Mouse (Mus musculus): ENCODE results near the gene Disp1. TPM values are rescaled to one million over a fixed set of nuclear protein-coding genes. Genes with fewer than 3 reads are reported as not detected.
A peak's percentile ranks its signal among the peaks of the same experiment; 100 is the strongest.

The Disp1 gene
- total RNA-seq, 2 experiments from 2014 or later: 3.8 to 3.9 TPM

DNA sequence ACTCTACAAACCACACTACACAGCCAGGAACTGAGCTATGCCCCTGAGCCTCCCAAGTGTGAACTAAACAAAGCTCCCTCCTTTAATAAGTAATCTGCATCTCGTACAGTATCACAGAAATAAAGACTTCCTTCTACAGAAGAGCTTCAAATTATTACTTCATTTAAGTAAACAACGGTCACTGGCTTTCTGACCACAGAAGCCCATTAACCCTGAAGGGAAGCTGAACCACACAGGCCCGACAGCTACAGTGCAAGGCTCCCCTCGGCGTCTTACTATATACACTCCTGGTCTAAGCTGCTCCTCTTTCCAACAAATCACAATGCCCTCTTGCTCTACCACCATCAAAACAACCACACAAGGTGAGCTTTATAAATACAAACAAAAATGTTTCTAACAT, 50.2 kb downstream of the Disp1 start:
- intact Hi-C loops (cut with DNase I): no loop called here
- no peak for DNase-seq (ENCODE audit: extremely low spot score in 1 of 2, low spot score in 2 of 2)

DNA sequence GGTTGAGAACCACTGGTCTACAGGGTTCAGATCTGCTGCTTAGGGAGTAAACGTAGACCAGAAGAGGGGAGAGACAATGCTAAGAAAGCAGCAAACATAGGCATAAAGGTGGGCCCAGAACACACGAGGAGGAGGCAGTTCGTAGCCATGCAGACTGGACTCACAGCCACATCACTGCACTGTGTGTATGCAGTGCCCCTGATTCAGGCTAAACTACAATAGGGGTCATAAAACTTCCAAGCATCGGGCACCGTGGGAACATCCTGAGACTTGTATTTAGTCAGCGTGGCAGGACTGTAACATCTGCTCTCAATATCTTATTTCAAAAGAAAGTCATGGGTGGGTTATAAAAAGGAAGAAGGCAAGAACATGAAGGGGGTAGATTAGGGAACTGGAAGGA, 52.9 kb downstream of the Disp1 start:
- intact Hi-C loops (cut with DNase I): no loop called here
- DNase-seq (ENCODE audit: extremely low spot score in 1 of 2, low spot score in 2 of 2): no peak

DNA sequence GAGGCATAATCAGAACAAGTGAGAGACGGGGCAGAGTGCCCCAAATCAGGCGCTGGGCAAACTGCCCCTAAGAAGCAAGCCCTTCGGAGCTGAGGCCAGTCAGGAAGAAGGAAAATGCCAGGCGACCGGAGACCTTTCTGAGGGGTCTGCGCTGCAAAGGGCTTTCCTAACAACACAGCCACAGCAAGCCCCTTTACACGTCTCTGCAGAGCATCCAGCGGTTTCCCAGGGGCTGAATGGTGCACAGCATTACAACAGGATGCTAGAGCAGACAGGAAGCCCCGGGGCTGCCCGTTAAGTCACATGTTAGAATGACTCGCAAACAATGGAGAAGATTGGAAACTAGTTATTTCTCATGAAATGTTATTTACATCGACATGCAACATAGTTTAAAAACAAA, 53.5 kb downstream of the Disp1 start:
- intact Hi-C loops (cut with DNase I): no loop called here
- peak in 1 of 2 experiments; percentile 47 for DNase-seq (ENCODE audit: extremely low spot score in 1 of 2, low spot score in 2 of 2)

DNA sequence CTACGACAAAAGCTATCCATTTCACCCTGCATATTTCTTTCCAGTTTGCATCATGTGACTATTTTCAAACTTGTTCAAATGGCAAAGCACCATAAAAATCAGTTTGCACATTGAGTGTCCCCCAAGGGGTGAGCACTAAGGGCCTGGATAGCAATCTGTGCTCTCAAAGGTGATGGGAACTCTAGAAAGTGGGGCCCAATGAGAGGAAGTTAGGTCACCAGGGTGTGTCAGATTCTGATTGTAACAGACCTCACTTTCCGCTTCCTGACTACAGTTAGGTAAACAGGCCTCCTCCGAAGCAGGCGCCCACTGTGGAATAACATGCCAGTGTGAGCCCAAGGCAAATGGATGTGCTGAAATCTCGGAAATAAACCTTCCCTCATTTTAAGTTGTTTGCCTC, 54.6 kb downstream of the Disp1 start:
- DNase-seq (ENCODE audit: extremely low spot score in 1 of 2, low spot score in 2 of 2): no peak
- intact Hi-C loops (cut with DNase I): no loop called here

DNA sequence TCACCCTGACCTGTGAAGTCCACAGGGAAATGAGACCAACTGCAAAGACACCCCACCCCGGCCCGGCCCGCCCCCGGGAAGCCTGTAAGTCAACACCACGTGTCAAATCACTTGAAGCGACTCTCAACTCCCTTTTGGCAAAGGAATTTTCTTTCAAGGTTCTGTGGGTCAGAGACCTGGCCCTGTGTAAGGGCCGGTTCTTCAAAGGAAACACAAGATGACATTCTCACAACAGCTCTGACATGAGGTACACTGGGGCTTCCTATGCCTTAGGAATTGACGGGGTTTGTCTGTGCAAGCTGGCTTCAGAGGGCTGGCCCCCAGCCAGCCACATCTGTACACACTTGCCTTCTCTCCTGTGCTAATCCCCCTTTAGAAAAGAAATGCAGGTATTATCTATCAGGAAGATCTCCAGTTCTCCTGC, 56.7 kb downstream of the Disp1 start:
- intact Hi-C loops (cut with DNase I): no loop called here
- no peak for DNase-seq (ENCODE audit: extremely low spot score in 1 of 2, low spot score in 2 of 2)

DNA sequence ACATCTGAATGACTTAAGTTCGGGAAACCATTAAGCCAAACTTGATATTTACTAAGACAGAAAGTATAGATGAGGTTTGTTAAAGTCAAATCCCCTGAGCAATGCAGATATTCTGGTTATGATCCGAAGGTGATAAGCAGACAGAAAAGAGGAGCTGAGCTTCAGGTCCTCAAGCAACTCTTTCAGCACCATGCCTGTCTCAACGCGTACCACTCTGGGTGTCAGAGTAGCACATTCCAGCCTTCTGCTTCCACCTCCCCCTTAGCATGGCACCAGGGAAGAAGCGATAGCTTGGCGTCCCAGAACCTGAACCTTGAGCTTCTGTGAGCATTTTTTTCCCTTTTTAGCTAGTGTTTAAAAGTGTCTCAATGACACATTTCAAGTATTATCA, 57.1 kb downstream of the Disp1 start:
- intact Hi-C loops (cut with DNase I): no loop called here
- DNase-seq (ENCODE audit: extremely low spot score in 1 of 2, low spot score in 2 of 2): no peak

DNA sequence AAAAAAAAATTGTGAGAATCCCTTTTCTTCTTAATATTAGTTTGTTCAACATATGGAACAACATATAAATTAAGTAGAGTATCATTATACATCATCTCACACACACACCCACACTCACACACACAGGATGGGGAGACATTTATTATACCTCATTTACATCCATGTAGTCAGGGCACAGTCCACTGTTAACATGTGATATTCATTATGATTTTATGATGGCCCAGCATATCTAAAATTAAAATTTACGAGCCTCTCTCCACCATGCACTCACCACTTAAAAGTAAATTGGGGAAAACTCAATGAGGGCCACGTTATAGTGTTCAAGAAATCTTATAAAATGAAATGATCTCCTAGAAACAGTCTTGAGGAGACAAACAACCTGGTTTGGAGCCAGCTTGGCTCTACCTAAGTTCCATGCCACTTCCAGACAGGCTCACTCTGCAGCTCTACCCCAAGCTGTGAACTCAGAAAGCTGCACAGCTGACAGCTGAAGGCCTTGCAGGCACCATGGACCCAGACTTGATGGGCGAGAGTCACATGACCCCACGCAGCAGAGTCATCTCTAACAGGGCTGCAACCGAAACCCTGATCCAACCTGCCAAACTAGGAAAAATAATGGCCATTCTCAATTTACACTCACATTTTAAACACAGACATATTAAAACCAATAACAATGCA, 57.7 kb downstream of the Disp1 start:
- DNase-seq (ENCODE audit: extremely low spot score in 1 of 2, low spot score in 2 of 2): no peak
- intact Hi-C loops (cut with DNase I): no loop called here

DNA sequence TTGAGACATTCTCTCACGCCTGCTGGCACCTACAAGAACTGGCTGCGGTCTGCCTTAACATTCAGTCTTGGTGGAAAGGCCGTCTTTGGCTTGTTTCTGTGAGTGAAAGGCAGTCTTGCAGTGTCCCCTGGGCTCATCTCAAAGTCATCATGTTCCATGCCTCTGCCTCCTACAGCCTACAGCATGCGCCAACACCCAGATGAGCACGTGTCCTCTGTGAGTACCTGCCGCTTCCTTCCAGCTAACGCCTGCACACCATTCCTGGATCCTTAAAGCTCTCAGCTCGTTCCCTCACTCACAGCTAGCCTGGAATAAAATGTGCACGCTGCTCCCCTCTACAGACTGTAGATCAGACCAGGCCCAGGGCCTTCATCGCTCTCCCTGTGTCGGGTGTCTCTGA, 60.3 kb downstream of the Disp1 start:
- intact Hi-C loops (cut with DNase I): no loop called here
- no peak for DNase-seq (ENCODE audit: extremely low spot score in 1 of 2, low spot score in 2 of 2)

DNA sequence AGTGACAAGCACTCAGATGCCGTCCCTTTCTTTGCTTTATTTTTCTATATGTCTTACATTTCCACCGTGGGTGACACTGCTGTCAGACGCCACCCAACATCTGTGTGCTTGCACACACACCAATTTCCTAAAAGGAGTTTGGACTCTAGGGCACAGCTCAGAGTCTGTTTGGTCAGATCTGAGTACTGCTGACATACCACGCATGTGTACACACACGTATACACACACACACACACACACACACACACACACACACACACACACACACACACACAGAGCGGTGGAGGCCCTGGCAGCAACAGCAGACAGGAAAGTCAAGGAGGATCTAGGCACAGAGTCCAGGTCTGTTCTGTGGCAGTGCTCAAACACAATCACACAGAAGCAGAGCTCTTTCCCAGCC, 61.1 kb downstream of the Disp1 start:
- intact Hi-C loops (cut with DNase I): no loop called here
- DNase-seq (ENCODE audit: extremely low spot score in 1 of 2, low spot score in 2 of 2): no peak

DNA sequence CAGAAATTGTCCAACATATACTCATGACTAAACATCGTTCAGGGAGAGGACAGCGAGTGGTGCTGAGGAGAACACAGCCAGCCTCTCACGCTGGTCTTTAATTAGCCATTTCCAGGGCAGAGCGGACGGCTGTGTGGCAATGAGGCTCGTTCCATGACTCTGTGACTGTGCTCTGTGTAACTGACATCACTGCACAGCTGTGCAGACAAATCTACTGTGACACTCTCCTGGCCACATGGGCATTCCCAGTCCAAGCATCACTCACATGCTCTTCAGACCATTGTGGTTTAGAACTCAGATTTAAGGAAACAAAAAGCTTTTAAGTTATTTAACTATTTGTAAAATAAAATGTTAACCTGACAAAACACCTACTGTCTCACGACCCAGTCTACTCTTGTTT, 62.1 kb downstream of the Disp1 start:
- DNase-seq (ENCODE audit: extremely low spot score in 1 of 2, low spot score in 2 of 2): no peak
- intact Hi-C loops (cut with DNase I): no loop called here

DNA sequence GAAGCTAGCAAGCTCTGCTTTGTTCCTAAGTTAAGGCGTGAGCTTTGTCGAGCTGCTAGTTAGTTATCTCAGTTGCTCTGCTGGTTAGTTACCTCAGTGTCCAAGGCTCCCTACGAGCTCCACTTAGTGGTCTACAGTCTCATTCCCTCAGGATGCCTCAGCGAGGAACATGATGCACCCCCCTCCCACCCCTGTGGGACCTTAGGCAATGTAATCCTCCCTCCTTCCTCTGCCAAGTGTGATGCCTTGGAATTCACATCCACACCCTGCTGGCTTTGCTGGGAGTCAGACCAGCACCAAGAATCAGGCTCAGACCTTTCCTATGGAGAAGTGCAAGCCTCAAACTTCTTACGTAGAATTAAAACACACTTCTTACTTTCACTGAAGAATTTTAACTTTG, 65.7 kb downstream of the Disp1 start:
- no peak for DNase-seq (ENCODE audit: extremely low spot score in 1 of 2, low spot score in 2 of 2)
- intact Hi-C loops (cut with DNase I): no loop called here

DNA sequence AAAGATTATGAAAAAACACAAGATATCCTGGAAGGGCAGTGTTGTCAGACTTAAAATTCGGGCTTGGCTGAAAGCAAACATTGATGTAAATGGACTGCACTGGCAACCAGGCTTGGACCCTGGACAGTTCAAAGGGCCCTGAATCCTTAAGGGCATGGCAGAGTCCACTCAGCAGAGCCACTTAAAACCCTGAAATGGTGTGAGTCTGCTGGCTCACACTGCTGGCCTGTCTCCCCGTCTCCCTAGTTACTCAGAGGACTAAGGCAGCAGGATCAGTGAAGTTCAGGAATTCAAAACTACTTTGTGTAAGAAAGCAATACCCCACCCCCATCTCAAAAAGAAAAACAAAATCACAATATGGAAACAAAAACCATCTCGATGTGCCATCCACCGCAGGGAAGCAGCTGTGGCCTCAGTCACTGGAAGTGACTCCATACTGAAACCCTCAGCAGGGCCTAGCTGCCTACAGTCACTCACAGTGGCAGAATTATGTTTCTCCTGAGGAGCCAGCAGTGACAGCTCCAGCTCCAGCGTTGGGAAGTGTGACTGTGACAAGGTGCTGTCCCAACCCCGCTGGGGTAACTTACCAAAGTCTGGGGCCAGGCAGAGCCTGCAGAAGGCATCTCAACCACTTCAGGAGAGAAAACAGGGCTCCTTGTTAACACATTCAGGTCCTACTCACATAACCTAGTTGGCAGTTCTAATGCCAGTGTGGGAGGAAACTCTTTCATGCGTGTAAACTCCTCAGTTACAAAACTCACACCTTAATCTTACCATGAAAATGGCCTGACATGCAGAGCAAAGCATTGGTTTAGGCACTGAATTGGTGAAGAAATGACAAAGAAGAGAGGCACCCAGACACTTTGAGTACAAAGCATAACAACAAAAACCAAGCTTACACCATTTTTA, 66.8 kb downstream of the Disp1 start:
- intact Hi-C loops (cut with DNase I): no loop called here
- no peak for DNase-seq (ENCODE audit: extremely low spot score in 1 of 2, low spot score in 2 of 2)

DNA sequence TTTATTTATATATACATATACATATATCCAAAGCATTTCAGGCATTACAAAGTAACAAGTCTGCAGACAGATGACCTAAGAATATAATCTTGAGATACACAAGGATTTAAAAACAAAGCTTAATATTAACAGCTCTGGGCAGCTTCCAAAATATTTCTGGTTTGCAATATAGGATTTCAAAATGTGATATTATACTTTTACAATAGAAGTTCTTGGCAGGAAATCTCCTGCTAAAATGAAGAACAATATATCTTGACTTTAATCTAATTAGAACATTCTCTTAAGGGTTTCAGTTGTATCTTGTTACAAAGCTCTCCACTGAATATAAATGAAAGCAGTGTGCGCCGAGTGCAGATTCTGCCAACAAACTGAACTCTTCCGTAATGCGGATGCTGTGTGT, 68.0 kb downstream of the Disp1 start:
- intact Hi-C loops (cut with DNase I): no loop called here
- DNase-seq (ENCODE audit: extremely low spot score in 1 of 2, low spot score in 2 of 2): no peak

DNA sequence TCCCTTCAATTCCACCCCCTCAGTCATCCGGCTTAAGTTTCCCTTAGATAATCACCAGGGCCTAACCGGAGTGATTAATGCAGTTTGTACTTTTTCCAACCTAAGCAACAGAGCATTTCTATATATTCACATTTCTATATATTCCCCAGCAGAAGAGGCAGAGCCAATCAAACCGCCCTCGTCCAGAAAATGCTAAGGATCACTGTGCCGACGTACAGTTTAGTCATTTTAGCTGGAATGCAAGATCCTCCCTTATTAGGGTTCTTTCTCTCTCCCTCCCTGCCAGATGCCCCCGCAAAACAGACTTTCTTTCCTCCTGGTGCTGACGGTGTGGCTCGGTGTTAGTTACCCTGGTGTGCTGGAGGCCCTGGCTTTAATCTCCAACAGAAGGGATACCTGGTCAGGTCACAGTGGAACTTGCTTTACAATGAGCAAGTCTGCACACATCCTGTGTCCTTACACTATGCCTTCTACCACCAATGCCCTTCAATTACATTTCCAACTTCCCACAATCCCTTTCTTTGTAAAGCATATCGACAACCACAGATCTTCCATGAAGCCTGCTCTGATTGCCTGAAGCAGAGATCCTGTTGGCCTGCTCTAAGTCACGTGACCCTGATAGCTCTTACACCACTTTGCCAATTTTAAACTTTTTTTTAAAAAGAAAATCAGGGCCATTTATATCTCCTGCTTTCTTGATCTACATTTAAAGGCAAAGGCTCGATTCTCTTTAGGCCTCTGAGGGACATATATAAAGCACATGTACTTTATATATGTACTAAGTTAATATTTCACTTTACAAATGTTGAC, 69.6 kb downstream of the Disp1 start:
- no peak for DNase-seq (ENCODE audit: extremely low spot score in 1 of 2, low spot score in 2 of 2)

DNA sequence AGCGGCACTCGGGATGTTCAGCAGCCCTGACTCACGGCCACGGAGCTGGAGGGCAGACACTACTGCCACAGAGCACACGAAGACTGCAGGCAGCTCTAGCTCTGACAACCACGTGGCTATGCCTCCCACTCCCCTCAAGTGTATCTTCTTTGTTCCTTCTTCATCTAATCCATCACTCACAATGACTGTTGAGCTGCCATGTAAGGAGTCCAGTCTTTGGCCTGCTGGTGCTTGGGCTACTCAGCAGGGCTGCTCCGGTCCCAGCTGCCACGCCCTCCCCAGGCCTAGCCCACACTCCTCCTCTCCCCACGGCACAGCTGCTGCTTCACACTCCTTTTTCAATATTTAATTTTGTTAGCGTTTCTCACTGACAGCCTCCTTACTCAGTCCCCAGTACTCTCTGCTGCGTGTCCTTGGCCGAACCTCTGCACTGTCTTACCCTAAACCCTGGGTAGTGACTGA, 70.9 kb downstream of the Disp1 start:
- no peak for DNase-seq (ENCODE audit: extremely low spot score in 1 of 2, low spot score in 2 of 2)
- intact Hi-C loops (cut with DNase I): no loop called here

More for the DNA sequence above, 69.6 kb downstream of the Disp1 start:
- intact Hi-C loops (cut with DNase I): no loop called here

DNA sequence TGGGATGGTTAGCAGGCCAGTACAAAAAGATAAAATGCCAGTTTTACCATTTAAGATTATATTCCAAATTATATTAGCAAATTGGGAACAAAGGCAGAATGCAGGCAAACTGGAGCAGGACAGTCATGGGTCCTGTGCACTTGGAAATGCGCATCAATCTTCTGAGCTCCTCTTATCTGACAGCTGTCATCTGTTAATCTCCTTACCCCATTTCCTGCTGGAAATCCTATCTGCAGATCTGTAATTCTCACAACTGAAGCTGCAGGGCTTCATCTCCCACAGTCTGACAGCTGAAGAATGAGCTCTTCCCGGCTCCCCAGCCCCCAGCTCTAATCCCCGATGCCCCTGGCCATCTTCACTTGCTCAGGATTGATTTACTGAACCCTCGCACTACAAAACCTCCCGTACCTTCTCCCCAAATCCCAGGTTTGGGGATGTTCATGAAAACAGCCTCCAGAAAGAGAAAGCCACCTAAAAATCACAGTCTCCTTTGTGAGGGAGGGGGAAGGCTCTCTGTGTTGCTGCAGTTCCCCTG, 71.7 kb downstream of the Disp1 start:
- intact Hi-C loops (cut with DNase I): no loop called here
- DNase-seq (ENCODE audit: extremely low spot score in 1 of 2, low spot score in 2 of 2): no peak

DNA sequence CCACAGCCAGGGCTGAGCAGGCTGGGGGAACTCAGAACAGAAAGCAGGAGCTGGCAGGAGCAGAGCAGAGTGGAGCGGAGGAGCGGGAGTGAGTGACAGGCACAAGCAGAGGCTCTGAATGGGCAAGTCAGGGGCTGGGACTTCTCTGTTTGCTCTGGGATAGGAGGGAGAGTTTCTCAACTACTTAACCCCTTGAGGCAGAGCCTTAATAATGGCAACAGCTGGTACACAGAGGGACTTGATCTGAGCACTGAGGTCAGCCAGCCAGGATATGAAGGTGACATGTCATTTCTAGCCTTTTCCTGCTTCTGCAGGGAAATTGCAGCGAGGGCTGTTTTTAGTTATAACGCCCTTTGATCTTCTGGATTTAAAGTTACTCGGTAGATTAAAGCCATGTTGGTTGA, 73.9 kb downstream of the Disp1 start:
- intact Hi-C loops (cut with DNase I): no loop called here
- DNase-seq (ENCODE audit: extremely low spot score in 1 of 2, low spot score in 2 of 2): peak in 1 of 2 experiments; percentile 61

DNA sequence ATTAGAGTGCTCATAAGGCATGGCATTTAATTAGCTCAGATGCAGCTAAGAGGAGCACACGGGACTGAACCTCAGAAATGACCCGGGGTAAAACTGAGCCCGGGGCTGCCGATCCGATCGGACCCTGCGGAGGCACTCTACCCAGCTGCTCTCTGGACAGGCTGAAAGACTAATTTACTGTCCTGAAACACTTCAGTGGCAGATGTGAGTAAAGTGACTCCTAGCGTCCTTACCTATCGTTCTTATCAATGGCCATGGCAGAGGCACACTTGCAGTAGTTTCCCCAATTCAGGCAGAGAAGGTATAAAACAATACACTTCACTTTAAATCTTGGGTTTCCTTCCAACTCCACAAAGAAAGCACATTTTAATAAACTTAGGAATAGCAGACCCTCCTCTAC, 74.5 kb downstream of the Disp1 start:
- no peak for DNase-seq (ENCODE audit: extremely low spot score in 1 of 2, low spot score in 2 of 2)
- intact Hi-C loops (cut with DNase I): no loop called here

DNA sequence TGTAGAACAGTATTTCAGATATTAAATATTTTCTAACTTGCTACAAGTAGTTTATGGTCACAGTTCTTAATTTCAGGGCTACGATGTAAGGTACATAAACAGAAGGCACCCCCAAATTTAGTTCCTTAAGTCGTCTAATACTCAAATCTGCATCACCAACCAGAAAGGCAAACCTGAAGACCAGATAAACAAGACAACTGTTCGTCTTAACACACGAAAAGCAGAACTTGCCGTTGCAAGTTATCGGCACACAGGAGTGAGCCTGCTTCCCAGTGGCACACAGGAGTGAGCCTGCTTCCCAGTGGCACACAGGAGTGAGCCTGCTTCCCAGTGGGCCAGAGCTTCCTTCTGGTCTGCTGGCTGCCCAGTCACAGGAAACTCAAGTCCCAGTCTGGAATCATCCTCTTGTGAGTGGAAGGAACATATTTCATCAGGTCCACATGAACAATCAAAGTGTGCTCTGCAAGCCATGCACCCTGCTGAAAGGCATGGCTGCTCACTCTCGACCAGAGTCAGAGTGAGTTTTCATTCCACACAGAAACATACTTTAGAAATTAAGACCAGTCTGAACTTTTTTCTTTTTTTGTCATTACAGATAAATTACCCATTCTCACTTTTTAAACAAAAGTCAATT, 75.1 kb downstream of the Disp1 start:
- DNase-seq (ENCODE audit: extremely low spot score in 1 of 2, low spot score in 2 of 2): no peak
- intact Hi-C loops (cut with DNase I): no loop called here
